Mouse (Mus musculus) left cerebral cortex, adult 9 months (tissue): ENCODE results near the gene Macrod1.

ENCODE experiments used
- DNase-seq, 2 experiments: peaks; one replicate each; pipeline ENCODE4 v3.0.0; 2022; ENCODE audit warnings: low spot score in 2 of 2

Macrod1 gene

DNA sequence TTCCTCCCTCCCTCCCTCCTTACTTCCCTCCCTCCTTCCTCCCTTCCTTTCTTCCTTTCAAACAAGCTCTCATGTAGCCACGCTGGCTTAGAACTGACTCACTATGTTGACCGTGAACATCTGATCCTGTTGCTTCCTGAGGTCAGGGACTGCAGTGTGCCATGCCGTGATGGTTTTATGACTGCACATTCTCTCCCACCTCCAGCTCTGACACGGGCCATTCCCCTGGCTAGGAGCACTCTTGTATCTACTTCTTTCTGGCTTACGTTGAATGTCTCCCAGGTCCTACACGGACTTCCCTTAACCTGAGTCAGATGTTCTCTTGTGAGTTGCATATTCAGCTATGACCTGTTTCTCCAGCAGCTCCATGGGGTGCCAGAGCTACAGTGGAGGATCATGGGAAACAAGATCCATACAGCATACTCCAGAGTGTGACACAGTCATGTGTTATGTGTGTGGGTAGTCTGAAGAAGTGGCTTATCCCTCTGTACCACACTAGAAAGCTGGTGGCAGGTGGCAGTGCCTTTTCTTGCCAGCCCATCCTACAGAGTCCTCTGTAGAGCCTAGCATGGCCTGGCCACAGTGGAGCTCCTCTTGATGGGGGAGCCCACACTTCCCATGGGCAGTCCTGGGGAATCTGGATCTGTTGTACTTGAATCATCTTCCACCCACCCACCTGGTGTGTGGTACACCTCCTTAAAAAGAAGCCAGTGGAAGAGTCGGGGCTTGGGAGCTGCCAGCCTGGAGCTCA lies 25.1 kb downstream of the Macrod1 start:
- DNase-seq: peak in 1 of 2 experiments; percentile 70

DNA sequence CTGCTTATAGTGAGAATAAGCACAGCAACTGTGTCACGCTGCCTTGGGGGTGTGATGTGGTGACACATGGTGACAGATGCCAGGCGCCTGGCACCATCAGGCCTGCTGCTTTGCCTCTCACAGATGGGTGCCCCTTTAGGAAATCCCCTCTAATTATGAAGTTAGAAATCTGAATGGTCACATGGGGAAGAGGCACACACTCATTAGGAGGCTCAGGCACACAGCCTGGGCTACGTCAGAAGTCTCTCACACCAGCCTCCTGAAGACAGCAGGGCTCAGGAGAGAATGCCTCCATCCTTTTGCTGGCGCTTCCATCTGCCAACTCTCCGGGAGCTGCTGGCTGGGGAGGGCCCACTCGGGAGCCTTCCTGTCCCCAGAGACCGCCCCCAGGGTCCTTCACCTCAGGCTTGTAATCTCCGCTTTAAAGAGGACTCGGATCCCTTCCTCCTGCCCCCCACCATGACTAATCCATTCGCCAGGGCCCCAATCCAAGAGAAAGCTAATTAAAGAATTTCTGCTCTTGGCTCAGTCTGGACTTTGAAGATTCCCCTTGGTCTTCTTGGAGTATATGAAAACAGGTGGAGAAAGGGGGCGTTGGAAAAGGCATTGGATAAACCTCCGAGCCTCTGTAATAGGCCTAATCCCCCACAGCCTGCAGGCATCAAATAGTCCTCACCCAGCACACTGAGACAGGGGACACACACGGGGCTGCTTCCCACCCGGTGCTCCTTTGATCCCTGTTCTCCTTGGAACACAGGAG lies 26.6 kb downstream of the Macrod1 start:
- peak in 1 of 2 experiments; percentile 65 for DNase-seq

DNA sequence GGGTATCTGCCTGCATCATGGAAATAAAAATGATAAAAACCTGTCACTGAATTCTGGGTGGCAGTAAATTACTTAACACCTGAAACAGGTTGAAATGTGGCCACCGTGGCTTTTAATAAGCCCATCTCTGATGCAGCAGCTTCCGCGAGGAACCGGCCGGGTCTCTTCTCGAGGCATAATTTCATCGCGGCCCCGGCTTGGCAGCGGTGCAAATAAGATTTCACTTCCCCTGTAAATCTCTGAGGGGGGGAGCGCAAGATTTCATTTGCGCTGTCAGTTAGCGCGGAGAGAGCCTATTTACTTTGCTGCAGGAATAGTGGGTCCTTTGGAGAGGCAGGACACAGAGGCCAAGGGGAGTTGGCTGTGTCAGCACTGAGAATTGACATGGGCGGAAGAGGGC lies 28.1 kb downstream of the Macrod1 start:
- no peak for DNase-seq

DNA sequence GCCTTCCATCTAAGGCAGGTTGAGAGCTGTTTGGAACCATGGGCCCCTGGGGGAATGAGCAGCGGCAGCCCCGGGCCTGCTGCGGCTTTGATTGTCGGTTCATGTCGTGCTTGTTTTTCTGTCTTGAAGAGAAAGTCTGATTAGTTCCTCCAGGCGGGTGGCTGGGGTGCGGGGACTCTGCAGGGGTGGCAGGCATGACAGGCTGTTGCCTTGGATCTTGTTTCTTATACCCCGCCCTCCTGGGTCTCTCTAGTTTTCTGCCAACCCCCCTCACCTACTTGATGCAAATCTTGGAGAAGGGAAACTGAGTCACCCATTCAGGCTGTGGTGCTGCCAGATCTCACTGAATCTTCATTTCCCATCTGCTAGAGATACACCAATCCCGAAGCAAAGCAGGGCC lies 31.9 kb downstream of the Macrod1 start:
- DNase-seq: no peak

DNA sequence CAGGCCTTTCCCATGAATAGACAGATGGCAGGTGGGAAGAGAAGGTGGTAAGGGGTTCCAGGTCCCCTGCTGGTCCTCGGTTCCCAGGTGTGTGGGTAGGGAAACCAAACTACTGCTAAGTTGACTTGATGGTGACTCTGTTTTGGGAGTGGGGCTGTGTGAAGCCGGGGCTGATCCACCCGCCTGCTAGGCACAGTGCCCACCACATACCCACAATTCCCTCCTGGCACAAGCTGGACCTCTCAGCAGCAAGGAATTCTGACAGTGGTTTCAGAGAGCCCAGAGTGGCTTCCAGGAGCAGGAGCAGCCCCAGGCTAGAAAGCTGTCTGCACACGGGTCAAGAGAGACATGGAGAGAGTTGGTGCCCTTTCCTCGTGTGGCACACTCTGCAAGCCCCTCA lies 32.4 kb downstream of the Macrod1 start:
- no peak for DNase-seq

DNA sequence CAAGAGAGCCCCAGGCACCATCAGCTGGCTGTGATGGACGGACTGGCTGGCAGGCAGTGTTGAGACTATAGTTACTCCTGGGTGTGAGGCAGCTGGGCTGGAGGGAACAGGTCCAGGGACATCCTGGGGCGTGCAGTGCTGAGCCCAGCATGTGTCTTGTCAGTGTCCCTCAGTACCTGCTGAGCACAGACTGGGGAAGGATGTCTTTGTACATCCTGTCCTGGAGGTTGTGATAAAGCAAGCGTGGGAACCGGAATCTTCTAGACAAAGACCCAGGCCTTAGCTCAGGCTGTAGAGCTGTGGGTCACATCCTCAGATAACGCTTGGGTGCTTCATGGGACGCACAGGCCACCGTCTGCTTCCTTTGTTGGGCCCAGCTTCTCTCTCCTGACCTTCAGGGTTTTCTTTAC lies 33.2 kb downstream of the Macrod1 start:
- no peak for DNase-seq

DNA sequence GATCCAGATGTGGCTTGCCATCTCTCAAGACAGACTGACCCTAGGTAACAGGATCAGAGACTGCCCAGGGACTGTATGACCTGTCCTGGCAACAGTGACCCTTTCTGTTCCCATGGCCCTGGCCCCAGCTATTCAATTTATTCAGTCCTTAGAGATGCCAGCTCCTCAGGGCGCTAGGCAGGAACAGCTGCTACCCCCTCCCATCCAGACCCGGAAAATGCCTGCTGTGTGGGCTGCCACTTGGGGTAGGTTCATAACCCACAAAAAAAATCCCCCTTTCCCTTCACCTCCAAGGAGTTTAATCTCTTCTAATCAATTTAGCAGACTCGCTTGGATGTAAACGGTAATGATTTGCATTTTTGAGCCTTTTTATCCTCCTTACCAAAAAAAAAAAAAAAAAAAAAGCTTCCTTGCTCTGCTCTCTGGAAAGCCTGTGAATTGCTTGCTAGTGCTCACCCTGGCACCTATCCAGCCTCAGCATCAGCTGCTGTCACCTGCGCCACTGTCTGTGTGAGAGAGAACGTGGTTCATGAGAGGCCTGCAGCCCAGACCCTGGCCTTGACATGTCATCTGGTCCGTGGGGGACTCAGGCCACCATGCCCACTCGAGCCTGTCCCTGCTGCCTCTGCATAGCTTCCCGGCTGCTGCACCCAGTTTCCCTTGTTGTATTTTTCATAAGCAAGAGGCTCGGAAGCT lies 33.9 kb downstream of the Macrod1 start:
- peak in 1 of 2 experiments; percentile 48 for DNase-seq

DNA sequence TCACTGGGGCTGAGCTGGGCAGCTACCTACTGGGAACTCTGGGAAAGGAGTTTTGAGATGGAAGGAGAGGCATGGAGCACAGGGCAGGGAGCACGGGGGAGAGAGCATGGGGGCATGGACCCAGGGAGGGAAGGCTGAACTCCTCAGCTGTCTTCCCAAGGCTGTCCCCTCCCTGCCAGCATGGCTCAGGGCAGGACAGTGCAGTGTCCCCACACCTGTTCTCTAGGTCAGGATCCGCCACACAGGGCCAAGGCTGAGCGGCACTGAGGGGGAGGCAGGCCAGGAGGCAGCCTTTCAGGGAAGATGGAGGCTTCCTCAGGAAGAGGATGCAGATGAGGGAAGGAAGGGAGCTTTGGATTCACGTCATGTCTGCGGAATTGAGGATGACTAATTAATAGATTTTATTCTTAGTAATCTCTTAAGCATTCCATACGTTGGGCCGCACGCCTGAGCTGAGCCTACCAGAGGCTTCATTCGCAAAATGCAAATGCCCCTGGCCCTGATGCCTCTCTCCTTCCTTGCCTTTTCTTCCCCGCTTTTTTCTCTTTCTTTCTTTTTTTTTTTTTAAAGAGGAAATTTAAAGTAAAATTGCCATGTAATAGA lies 34.9 kb downstream of the Macrod1 start:
- DNase-seq: no peak

DNA sequence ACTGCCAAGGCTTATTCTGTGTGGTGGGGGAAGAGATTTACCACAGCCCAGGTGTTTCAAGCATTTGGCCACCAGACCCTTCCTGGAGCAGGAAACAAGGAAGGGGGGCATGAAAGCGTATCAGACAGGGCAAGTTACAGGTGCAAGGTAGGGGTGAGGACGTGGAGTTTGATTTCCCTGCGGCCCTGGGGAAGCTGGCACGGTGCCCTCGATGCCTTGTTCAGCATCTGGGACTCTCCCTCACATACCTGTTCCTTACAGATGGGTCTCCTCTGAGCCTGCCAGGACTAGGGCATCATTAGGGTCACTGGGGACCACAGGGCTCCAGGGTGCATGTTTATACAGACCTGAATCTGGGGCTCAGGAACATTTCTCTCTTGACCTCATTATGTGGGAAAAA lies 36.1 kb downstream of the Macrod1 start:
- no peak for DNase-seq

DNA sequence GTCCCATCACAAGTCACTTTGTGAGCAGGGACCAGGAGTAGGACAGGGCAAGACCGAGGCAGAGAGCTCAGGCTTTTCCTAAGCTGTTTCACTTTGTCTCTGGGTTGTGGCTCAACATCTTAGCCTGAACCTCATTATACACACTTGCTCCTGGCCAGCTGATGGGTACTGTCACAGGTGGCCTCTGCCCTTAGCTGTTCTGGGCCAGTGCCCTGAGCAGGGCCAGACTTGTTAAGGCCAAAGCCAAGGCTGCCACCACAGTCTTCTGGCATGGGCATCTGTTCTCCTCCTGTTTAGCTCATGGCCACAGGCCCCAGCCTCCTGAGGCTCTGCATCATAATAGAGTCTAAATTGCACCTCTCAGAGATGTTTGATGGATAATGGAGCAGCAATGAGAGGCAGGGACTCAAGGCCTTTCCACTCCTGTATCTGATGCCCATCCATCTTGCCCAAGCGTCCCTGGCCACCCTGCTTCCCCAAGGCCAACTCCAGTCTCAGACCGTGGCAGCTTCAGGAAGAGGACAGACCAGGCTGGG lies 43.1 kb downstream of the Macrod1 start:
- DNase-seq: no peak

DNA sequence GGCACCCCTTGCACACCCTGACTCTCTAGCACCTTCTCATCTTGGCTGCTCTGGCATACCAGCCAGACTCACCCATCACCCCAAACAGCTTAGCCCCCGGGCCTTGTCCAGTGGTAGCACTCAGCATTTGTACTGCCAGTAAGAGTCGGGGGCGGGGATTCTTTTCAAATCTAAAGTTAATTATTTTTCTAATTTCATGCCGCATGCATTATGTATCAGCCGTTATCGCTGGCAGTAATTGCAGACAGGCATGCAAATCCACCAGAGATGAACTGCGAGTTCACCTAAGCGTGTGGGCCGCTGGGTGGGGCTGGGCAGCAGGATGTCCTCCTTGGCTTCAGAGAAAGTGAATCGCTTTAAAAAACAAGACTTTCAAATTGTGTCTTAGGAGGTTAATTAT lies 45.4 kb downstream of the Macrod1 start:
- no peak for DNase-seq

DNA sequence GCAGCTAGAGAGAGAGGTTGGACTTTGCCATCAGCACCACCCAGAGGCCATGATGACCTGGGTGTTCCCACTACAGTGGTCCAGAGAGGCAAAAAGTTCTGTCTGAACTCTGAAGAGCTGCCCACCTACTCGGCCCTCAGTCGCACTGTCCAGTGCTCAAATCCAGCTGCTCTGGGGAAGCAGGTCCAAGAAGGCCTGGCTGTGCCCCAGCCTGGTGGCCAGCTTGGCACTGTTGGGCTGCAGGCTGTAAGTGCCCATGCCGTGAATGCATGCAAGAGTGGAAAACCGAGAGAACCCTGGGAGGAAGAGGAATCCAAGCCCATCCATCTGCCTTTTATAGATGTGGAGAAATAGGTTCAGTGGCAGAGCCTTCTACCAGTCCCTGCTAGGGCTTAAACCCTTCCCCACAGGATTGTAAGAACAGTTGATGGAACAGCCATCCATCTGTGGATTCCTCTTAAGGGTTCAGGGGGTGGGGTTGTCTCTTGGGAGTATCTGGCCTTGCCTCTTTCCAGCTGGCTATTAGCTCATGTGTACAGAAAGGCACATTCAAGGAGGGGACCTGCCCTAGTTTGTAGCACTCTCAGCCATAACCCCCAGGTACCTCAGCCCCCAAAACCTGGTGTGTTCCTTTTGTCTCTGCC lies 46.9 kb downstream of the Macrod1 start:
- no peak for DNase-seq

DNA sequence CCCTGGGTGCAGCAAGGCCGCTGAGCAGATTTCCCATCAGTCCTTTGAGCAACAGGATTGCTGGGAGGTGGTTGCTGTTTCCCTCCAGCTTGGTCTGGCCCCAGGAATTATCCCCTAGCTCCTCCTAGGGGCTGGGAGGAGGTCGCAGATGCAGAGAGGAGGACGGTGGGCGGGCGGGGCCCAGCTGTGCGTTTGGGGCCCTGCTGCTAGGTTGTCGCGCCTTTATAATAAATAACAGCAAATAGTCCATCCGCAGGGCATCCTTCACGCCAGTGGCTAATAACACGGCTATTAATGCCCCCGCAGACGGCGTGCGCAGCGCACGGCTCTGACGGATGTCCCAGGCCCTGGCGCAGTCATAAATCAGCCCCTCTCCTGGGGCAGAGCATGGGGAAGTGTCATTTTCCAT lies 47.4 kb downstream of the Macrod1 start:
- no peak for DNase-seq

DNA sequence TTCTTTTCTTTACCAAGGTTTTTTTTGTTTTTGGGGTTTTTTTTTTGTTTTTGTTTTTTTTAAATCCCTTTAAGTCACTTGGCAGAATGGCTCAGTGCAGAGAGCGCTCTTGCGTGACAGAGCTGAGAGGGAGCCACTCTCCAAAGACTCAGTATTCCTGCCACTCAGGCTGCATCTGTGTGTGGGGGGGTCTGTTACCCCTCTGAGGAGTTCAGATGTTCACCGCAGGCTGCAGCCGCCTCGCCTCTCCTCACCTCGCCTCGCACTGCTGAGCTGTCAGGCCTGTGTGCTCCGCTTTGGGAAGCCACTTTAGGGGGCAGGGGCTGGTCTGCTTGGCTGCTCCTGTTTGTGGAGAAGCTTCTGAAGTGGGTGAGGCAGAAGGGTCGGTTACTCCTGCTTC lies 48.9 kb downstream of the Macrod1 start, which contains the start of gene Flrt1:
Flrt1 (minus strand) TSS at position 186 of the 400 bp plus-strand sequence.
- DNase-seq: no peak

DNA sequence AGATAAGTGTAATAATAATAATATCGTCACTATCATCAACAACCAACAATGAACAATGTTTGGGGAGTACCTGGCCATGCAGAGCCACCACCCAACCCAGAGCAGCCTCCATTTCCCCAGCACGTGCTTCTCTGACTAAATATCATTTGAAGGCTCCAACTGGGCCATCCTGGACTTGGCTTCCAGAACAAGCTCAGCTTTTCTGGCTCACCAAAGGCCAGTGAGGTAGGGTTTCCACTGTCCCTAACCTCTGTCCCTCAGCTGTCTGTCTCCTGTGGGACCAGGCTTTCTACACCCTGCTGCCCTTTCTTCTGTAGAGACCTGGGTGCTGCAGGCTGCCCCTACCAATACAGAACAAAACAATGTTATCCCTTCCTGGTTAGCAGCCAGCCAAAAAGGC lies 50.0 kb downstream of the Macrod1 start:
- DNase-seq: no peak

DNA sequence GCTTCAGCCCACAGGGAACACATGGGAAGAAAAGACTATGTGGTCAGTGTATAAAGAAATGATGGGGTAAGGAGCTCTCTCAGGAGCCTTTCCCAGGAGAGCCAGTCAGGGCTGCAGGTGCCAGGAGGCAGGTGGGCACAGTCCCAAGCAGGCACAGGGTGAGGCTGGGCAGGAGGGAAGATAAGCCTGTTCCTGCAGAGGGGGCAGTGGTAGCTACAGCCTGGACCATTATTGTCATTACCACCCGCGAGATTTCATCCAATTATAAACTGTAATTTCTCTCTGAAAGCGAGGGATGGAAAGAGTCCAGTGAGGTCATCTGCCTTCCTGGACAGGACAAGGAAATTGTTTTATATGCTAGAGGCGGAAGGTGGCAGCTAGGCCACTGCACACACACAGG lies 50.6 kb downstream of the Macrod1 start:
- no peak for DNase-seq

DNA sequence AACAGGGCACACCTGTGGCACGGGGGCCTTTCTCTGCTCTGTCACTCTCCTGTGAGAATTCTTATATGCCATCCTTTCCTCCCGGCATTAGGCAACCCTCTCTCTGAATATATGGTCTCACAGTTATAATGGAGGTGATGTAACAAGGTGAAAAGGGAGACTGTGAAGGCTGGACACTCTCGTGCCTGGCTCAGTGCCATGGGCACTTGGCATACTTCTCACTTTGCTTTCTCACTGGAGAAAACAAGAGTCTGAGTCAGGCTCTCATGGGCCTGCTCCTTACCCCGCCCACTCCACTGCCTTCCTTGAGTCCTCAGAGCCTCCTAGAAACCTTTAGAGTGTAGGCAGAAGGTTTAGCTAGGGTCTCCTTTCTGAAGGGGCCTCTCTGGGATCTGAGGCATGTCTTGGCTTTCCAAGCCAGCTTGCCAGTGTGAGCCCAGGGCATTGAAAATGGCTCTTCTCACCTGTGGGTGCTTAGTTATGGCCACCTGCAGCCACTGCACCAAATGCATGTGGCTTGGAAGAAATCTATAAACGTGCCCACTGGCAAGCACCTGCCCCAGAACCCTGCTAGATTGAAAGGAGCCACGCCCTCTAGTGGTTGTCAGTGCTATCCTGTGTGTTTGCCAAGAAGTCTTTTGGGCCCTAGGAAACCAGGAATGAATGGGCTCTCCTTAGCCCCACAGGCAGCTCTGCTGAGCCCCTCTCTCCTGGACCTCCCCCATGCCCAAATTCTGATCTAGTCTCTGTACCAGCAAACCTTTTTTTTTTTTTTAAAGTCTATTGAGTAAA lies 51.7 kb downstream of the Macrod1 start:
- no peak for DNase-seq

DNA sequence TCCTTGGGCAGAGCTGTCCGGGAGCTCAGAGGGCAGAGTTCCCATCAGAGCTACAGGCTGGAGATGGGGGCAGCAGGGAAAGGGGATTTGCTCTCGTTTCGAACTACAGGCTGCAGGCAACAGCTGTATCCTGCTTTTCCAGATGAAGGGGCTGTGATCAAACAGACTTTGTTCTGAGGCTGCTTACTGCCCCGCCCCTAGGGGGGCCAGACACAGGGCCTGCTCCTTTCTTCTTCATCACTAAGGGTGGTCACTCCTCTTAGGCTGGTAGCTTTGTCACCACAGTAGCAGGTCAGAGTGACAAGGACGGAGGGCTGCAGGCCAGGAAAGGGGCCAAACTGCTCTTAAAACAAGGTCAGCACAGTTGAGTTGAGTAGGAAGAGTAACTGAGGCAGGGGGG lies 53.5 kb downstream of the Macrod1 start:
- DNase-seq: no peak

DNA sequence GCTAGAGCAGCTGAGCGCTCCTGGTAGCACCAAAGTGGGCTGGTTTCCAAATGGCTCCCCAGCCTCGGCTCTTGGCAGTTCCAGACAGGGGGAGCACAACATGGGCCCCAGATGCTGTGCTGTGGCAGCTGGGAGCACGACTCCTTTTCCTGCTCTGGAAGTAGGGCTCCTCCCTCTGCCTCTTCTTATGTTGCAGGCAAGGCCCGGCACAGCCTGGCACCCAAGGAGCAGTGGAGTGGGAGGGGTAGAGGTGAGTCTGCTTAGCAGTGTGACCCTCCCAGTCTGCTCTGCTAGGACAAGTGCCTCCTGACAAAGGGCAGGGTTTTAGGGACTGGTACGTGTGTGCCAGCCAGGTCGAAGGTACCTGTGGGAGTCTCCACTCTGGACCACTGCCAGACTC lies 54.3 kb downstream of the Macrod1 start:
- no peak for DNase-seq

DNA sequence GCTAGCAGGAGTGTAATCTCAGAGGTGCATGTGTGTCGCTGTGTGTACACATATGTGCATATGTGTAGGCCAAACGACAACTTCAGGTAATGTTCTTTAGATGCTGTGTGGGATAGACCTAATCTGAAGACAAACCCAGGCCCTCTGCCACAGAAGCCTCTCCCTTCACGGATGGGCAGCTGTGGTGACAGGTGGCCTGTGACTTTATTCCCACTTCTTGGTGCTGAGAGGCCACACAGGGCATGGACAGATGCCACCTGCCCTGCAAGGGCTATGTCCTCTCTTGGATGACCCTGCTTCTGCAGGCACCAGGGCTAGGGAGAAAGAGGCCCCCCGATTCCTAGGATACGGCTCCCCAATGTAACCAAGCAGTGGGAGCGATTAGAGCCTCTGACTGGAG lies 54.7 kb downstream of the Macrod1 start:
- no peak for DNase-seq

DNA sequence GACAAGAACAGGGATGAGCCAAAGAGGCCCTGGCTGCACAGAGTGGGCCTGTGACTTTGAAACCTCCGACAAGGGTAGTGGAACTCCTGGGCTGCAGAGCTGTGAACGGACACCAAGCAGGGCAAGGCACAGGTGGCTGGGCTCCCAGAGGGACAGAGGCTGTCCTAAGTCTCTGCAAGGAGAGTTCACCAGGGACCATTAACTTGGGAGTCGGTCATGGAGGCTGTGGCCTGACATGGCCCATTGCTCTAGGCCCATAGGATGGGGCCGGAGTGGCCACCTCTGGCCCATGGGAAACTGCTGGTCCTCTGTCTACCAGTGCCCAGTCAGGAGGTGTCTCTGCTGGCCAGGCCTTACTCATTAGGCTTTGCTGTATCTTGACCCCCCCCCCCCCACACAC lies 55.1 kb downstream of the Macrod1 start:
- no peak for DNase-seq
